In the genomic region with DNA sequence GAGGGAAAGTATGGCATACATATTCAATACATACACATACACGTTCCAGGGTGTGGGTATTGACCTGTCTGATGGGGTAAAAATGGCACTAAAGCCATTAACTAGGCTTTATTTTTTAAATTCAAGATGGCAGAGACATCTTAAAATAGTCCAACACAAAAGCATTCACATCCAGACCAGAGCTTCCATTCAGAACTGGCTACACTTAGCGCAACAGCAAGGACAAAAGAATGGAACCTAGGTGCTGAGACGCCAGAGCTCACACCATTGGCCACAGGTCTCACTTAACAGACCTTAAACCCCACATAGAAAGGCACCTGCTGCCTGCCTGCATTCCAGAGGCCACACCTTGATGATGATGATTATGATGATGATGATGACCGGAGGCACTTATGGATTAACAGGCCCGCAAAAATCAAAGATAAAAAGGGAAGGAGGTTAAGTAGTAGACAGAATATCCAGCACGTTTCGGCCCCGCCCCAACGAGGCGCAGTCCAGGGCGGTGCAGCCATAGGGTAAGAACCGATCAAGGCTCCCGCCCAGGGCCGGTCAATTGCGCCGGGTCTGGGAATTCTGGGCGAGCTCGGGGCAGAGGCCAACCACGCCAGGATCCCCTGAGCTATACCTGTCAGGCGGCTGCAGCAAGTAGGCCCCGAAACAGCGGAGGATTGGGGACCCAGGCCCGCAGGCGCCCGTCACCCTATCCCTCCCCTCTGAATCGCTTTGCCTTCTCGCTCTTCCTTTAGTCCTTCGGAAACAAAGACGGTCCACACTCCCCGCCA, we compare ENCODE assay signal across 8 mouse cellular contexts. TPM values are rescaled to one million over a fixed set of nuclear protein-coding genes. Genes with fewer than 3 reads are reported as not detected.
DNase-seq lines count a peak whose midpoint lies in the region; ATAC-seq and TF ChIP-seq lines count a peak whose summit lies in the region.

No protein-coding gene starts in this region.

- no peaks in the 10 kb centered on the region for H3K27me3 ChIP-seq in heart, embryonic 13.5 days (replicated peaks)
- no peaks in the 10 kb centered on the region for H3K27me3 ChIP-seq in spleen, adult 2 months (ENCODE audit: control insufficient read depth, insufficient read depth, low read length)

- H3K36me3 ChIP-seq in heart, embryonic 13.5 days = peaks cover 12% of the 10 kb centered on the region
- no peaks in the 10 kb centered on the region for H3K36me3 ChIP-seq in spleen, adult 2 months (ENCODE audit: control insufficient read depth, insufficient read depth, low read length)

- TF ChIP-seq CTCF in spleen, adult 2 months (IDR thresholded peaks at IDR 0.05; ENCODE audit: extremely low read depth, insufficient read depth, insufficient read length, insufficient replicate concordance) = no peak

- peak; percentile 69 for ATAC-seq in common myeloid progenitor, adult 5-6 weeks (replicated peaks; ENCODE audit: low read depth, poor library complexity, severe bottlenecking)
- peak; percentile 72 for ATAC-seq in heart, embryonic 13.5 days (ENCODE audit: extremely low read depth, insufficient number of reproducible peaks, low FRiP score, low TSS enrichment)

- H3K9ac ChIP-seq in heart, embryonic 13.5 days = peak overlapping the region; percentile 92

- peak overlapping the region; percentile 61 for H3K27ac ChIP-seq in heart, embryonic 13.5 days (replicated peaks)
- peak overlapping the region; percentile 24; the same call in 1 of the 2 replicates for H3K27ac ChIP-seq in spleen, adult 2 months (ENCODE audit: insufficient read depth, low read length)

- H3K4me1 ChIP-seq in heart, embryonic 13.5 days = peaks cover 39% of the 10 kb centered on the region
- peaks cover 2% of the 10 kb centered on the region; the same call in 1 of the 2 replicates for H3K4me1 ChIP-seq in spleen, adult 2 months (ENCODE audit: control insufficient read depth, insufficient read depth, insufficient read length)

- TF ChIP-seq POLR2A in spleen, adult 2 months (IDR thresholded peaks at IDR 0.05; ENCODE audit: low read depth, low read length) = no peak; the same call in 1 of the 2 replicates

- H3K9me3 ChIP-seq in heart, embryonic 13.5 days = no peaks in the 10 kb centered on the region

- 2% methylated on average over 30 of the region's 30 CpGs for WGBS in heart, embryonic 13.5 days
- 5% methylated on average over 30 of the region's 30 CpGs for WGBS in spleen, adult 2 months

- DNase-seq in cerebellum, adult 18-20 months = peak; percentile 66 to 71
- no peak for DNase-seq in cerebellum, adult 11 months
- peak; percentile 34 for DNase-seq in ES-CJ7 (ENCODE audit: low read depth, low spot score)
- peak; percentile 68 to 81 for DNase-seq in kidney, postnatal 25 days
- peak; percentile 71 for DNase-seq in lung, postnatal 36 days
- peak in 1 of 2 experiments; percentile 54 for DNase-seq in spleen, adult 2 months (ENCODE audit: low read depth in 1 of 2, low spot score in 2 of 2)

- peak overlapping the region; percentile 91 for H3K4me2 ChIP-seq in heart, embryonic 13.5 days

- H3K4me3 ChIP-seq in heart, embryonic 13.5 days = peak overlapping the region; percentile 95
- H3K4me3 ChIP-seq in spleen, adult 2 months (ENCODE audit: extremely low read depth, insufficient read depth, insufficient read length) = peak overlapping the region; percentile 93

RNA-seq across cellular contexts. Expression of gene Vezt, which starts 0.6 kb away (rescaled TPM):
- 6.0 and 14.7 TPM in 2 replicates for total RNA-seq in common myeloid progenitor, adult 5-6 weeks (2017)
- 21.2 and 23.2 TPM in 2 replicates for polyA plus RNA-seq in heart, embryonic 13.5 days (2015; fragmentation: Nextera tagmentation; extraction: Ambion mirVana)
- 4.2 and 4.8 TPM in 2 replicates for polyA plus RNA-seq in spleen, adult 2 months (2012; rRNA removed)

RNA-seq across cellular contexts. Expression of gene Fgd6, which starts 0.7 kb away (rescaled TPM):
- total RNA-seq in common myeloid progenitor, adult 5-6 weeks (2017) = 1.8 and 2.7 TPM in 2 replicates
- polyA plus RNA-seq in heart, embryonic 13.5 days (2015; fragmentation: Nextera tagmentation; extraction: Ambion mirVana) = 2.1 and 2.2 TPM in 2 replicates
- polyA plus RNA-seq in spleen, adult 2 months (2012; rRNA removed) = 2.1 and 2.8 TPM in 2 replicates
